Mouse (Mus musculus) NIH3T3 (cell line): Measurements from ENCODE around the gene Golgb1.
A peak's percentile ranks its signal among the peaks of the same experiment; 100 is the strongest.
"Not testable (repeated sequence)": the region's sequence is repeated elsewhere in the genome, so short reads cannot be mapped to it uniquely, and the experiment has no call there.

ENCODE experiments used
- DNase-seq: peaks from one replicate; pipeline ENCODE4 v3.0.0-alpha.2; 2012; ENCODE audit warnings: low read depth

Gene Golgb1

DNA sequence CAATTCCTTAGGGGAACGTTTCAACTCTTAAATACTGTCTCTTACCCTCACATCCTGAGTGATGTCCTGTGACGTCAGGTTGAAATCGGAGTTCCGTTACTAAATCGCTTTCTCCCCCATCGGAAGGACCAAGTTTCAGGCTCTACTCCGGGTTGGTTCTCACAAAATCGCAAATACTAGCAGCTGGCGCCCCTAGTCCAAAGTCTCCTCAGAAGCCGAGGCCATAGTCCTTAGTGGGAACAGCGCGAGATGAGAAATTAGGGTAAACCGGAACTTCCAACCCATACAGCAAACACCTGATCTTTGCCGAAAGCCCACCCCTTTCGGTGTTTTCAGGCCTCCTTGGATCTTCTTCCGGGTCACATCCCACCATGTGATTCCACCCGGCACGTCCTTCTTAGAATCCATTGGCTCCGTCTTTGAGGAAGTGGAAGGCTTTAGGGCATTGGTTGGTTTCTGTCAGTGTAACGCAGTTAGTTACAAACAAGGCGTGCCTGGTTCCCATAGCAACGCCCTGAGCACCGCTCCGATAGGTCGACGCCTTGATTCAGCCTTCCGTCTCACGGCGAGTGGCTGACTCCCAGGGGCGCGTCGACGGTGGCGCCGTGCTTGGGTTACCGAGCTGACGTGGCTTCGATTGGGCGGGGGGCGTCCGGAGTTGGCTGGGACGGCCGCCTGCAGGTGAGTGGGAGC, at the start of gene Golgb1, which contains the start of gene Eaf2:
Gene Golgb1, plus strand, starts transcription at position 558 of the 693 bp plus-strand sequence.
Gene Eaf2, minus strand, starts transcription at position 421 of the 693 bp plus-strand sequence.
- DNase-seq = peak; percentile 98

DNA sequence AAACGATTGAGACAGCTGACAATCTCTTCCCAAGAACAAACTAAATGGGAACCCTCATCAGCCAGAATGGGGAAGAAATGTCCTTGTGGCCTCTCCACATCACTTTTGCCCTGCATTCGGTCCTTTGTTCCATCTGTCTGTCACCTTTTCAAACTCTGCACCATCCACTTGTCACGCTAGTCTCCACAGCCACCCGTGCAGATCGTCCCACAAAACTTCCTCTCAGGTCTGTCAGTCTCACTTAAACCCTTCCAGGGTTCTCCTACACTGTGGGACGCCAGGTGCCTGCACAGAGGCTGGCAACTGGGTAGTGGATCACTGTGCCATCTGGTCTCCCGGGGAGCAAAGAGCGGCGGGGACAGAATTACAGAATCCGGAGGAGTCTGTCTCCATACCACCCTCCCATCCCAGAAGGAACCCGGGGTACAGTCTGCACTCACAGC, 47.3 kb upstream of the Golgb1 start:
- no peak for DNase-seq

DNA sequence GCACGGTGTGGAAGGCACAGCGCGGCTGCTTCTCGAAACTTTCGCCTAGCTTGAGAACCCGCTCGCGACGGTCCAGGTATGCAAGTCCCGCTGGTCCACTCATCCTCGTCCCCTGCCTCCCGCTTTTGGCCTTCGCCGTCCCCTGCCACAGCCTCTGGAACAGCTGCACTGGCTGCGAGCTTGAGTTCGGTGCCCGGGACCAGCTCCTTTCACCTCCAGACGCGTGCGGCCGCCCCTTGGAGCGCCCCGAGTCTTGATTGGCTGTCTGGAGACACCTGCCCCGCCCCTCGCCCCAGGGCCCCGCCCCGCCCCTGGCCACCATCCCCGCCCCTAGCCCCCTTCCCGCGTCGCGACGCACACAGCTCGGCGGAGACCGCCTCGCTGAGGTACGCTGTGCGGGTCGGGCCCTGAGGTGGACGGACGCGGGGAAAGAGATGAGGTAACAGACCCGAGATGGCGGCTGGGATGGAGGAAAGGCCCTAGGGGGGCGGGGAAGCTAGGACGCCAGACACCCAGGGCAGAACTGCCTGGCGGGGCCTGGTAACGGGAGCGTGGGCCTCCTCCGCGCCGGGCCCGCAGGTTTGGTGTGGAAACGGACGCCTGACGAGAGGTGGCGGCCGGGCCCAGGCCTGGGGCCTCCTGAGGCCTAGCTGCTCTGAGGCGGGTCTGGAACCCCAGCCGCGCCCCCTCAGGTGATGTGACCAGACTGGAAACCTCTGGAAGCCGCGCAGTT, 46.7 kb upstream of the Golgb1 start, which contains the start of gene Iqcb1:
Gene Iqcb1, plus strand, starts transcription at position 332 of the 733 bp plus-strand sequence.
- DNase-seq = peak; percentile 81

DNA sequence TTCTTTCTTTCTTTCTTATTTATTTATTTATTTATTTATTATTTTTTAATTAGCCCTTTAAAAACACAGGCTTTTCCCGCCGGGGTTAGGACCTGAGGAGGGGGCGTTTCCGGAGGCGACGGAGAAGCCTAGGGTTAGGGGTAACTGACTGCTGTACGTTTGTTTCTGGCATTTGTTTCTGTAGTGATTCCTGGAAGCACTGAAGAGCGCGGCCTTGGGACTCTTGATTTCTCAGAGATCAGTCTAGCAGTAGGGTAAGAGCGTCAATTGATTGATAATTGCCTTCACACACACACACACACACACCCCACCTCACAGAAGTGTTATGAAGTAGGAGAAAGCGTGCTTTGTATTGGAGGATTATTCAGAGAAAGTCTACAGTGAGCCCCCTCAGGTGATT, 46.1 kb upstream of the Golgb1 start:
- DNase-seq = peak; percentile 5

DNA sequence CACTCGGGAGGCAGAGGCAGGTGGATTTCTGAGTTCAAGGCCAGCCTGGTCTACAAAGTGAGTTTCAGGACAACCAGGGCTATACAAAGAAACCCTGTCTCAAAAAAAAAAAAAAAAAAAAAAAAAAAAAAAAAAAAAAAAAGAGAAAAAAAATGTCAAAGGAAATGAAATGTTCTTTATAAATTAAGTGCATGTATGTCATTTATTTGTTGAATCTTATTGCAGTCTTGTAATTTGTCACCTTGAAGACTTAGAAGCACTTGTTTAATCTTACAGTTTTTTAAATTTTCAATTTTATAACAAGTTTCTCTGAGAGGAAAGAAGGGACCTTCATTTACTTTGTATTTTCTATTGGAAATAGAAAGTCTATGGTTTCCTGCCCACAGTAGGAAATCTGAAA, 28.0 kb upstream of the Golgb1 start:
- DNase-seq = not testable (repeated sequence)

DNA sequence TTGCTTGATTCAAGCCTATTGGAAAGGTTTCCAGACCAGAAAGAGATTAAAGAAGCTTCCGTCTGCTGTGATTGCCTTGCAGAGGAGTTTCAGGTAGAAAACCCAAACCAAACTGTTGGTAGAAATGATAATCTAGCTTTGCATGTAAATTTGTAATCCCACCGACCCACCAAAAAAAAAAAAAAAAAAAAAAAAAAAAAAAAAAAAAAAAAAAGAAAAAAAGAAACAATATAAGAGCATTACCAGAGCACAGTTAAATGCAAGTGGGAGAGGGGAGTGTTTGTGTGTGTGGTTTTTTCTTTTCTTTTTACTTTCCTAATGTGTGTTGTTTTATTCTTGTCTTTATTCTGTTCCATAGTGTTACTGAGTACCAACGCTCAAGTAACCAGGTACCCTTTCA, 23.7 kb upstream of the Golgb1 start:
- no peak for DNase-seq

DNA sequence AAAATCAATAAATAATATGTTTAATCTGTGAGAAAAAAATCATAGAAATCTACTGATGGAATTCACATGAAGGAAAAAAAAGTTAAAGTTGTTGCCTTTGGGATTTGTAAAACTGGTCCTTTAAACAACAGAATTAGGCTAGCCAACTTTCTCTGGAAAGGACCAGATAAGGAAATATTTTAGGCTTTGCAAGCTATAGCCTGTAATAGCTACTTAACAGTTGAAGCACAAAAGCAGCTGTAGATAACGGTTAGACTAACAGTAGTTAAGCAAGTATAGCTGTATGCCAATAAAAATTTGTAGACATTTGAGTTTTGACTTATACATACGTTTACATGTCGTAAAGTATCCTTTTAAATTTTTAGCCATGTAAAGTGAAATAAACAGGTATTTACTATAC, 11.4 kb upstream of the Golgb1 start:
- no peak for DNase-seq

DNA sequence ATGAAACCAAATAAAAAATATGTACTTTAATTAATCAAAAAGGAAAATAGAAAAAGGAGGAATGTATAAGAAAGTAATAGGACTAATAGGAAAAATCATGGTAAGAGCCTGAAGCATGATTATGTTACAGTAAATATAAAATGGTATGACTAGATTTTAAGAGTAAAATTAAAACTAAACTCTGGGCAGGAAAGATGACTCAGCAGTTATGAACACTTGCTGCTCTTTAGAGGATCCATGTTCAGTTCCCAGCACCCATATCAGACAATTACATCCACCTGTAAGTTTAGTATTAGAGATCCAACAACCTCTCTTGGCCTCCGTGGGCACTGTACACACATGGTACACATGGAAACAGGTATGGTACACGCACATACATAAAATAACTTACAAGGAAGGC, 5.5 kb upstream of the Golgb1 start:
- DNase-seq = no peak

DNA sequence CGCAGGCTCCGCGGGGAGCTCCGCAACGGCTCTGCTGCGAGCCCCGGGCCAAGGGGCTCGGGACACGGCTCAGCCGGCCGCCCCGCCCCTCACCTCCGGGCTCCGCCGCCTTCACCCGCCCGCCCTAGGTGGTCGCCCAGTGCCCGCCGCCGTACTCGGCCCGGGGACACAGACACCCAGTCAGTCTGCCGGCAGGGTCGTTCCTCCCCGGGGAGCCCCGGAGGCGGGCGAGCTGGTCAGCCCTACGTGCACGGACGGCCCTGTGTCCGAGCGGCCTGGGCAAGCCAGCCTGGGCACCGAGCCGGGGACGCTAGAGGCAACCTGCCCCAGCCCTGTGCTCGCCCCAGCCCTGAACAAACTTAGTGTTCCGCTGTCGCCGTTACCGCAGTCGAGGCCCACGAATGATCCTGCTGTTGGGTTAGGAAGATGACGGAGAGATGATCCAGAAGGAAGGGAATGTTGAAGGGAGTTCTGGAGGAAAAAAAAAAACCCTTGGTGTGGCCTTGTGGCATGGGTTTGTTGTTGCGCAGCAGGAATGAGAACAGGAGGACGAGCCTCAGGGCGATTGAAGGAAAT, 424 bp downstream of the Golgb1 start:
- DNase-seq = peak; percentile 57

DNA sequence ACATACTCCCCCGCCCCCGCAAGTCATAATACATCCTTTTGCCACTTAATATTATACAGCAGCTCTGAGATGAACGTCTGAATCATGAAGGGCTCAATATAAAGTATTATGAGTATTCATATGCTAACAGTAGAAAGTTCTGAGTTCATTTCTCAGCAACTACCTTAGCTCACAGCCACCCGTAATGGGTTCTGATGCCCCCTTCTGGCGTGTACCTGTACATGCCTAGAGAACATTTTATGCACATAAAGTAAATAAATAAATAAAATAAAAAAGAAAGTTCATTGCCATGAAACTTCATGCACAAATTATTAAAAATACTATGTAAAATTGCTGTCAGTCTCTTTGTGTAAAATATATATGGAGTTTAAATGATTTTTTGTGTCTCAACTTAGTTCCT, 2.4 kb downstream of the Golgb1 start:
- peak; percentile 34 for DNase-seq

DNA sequence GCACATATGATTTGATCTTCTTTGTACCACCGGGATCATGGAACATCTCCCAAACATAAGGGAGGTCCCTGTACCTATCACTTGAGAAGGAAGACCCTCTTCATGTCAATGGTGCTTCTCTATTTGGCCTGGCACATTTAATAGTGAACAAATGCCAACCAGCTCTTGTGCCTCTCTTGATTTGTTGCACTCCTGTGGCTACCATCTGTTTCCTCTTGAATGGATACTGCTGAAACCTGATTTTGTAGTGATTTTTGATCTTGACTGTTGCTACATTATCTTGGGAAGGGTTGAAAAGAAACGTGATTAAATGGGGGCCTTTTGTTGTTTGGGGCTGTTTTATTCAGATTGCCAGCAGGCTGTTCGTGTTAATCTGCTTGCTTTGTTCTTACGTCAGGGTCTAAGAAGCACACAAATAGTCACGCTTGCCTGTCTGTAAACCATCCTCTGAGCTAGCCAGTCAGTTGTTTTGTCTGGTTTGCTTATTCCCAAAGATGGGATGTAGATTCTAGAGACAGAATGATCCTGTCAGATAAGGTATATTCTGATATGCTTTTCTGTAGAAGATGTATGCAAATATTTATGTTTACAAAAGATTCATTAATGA, 7.9 kb downstream of the Golgb1 start:
- no peak for DNase-seq

DNA sequence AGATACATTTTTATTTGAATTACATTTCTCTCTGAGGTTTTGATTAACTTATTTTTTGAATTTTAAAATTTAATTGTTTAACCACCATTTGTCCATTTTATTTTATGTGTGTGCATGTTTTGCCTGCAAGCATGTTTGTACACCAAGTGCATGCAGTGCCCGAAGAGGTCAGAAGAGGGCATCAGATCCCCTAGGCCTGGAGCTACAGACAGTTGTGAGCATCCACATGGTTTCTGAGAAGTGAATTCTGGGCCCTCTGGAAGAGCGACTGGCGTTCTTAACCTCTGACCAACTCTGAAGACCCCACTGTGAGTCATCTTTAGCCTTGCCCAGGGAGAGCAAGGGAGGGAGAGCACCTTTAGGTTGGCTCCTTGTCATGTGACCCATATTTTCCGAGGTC, 9.9 kb downstream of the Golgb1 start:
- DNase-seq = peak; percentile 25

DNA sequence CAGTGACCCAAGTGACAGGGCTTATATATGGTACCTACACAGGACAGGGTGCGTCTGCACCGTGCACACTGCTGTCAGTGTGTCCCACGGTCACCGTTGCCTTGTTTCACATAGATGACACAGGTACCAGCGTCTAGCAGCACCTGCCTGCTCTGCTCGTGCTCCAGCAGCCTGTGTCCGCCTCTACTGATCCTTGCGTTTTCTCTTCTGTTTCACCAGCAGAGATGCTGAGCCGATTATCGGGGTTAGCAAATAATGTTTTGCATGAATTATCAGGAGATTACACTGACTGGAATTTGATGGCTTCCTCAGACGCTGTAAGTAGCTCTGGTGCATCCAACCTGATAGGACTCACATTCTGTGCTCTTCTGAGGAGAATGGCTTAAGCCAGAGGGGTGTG, 11.0 kb downstream of the Golgb1 start:
- DNase-seq = no peak

DNA sequence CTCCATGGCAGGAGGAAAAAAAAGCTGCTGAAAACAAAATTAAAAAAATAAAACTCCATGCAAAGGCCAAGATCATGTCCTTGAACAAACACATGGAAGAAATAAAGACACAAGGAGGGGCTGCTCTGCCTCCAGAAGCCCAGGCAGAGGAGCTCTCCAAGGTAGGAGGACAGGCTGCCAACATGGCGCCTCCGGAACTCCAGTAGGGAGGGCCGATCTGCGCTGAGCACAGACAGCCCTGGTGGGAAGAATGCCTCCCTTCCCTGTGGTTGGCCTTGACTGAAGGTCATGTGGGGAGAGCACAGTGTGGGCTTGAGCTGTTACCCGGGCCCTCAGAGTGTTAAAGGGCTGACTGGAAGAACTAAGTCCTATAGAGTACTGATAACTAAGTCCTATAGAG, 12.6 kb downstream of the Golgb1 start:
- peak; percentile 8 for DNase-seq

DNA sequence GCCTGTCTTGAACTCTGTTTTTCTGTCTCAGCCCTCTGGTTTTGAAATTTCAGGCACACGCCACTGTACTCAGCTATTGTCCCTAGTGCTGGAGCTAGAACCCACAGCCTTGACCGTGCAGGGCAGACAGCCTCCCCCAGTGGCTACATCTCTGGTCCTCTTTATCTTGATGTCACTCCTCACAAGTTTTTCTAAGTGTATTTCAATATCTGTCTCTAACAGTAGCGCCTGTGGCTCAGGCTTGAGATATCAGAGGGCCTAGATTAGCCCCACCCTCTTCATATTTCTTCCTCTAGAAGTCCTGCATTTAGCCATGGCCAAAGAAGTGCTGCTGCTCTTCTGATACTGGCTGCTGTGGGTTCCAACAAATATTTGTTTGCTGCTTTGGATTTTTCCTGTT, 15.6 kb downstream of the Golgb1 start:
- DNase-seq = no peak

DNA sequence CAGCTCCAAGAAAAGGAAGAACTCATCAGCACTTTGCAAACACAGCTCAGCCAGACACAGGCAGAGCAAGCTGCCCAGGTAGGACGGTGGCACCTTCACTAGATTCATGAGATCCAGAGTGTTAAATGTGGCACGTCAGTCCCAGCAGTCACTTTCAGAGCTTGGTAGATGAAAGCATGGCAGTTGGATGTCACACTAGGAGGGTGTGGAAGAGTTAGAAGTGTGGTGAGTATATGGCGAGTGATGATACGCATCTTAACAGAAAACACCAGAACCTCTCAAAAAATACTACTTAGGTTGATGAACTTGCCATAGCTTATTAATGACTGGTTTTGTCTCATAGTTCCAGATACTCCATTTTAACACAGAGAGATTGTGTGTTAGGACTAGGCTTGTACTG, 16.5 kb downstream of the Golgb1 start:
- DNase-seq = no peak

DNA sequence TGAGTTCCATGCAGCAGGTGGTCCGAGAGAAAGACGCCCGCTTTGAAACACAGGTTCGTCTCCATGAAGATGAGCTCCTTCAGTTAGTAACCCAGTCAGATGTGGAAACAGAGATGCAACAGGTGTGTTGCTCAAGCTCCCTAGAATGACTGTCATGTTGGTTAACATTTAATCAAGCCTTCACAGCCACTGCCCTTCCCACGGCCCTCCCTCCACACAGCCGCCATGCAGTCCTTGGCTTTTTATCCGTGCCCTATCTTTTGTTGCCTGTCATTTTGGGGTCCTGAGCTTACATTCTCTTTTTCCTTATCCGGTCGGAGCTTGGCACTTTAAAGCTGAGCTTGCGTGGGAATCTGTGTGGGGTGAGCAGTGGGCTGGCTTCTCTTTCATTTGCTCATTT, 18.4 kb downstream of the Golgb1 start:
- DNase-seq = no peak

DNA sequence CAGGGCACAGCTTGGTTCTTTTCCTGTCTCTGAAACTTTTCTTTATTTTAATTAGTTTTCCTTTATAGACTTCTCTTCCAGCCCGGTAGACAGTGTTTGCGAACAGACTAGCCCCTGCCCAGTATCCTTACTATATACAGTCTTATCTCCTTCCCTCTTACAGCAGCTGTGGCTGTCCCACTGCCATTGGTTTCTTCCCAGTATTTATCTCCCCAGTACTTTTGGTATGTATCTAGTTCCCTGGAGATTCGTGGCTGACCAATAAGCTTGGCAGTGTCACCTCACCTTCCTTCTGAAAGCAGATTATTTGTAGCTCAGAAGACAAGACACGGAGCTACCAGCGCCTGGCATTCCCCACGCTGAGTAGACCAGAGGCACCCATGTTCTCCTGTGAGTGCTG, 21.8 kb downstream of the Golgb1 start:
- DNase-seq = no peak

DNA sequence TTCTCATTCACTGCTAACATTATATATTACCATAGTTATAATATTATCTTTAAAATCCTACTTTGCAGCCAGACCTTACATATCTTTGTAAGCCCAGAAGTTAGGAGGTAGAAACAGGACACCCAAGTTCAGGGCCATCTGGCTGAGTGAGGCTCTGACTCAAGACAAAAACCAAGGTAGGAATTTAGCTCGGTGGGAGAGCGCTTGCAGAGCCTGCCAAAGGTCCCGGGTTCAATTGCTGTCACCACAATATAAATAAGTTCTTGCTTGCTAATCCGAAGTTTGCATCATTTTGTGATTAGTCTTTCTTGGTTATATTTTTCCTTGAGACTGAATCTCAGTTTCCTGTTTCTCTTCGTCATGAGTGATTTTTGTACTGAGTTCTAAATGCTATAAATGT, 28.2 kb downstream of the Golgb1 start:
- DNase-seq = no peak

DNA sequence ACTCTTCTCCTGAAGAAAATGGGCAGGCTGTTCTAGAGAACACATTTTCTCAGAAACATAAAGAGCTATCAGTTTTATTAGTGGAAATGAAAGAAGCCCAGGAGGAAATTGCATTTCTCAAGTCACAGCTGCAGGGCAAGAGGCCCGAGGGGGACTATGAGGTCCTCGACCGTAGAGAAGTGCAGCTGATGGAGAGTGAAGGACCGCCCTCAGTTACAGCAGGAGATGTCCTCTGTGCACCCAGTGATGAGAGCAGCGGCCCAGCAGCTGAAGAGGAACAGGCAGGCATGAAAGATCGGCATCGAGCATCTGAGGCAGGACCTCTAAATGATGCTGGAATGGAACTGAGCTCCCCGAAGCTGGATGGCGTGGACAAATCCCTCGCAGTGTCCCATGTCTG, 37.0 kb downstream of the Golgb1 start:
- no peak for DNase-seq

DNA sequence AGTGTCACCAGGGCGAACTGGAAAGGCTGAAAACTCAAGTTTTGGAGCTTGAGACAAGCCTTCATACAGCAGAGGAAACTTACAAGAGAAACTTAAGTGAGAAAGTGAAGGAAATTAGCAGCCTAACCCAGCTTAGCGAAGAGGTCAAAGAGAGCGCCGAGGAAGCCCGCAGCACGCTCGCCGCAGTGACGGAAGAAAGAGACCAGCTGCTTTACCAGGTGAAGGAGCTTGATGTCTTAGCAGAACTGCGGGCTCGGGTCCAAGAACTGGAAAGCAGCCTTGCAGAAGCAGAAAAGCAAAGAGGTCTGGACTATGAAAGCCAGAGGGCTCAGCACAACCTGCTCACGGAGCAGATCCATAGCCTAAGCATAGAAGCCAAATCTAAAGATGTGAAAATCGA, 37.4 kb downstream of the Golgb1 start:
- DNase-seq = no peak

DNA sequence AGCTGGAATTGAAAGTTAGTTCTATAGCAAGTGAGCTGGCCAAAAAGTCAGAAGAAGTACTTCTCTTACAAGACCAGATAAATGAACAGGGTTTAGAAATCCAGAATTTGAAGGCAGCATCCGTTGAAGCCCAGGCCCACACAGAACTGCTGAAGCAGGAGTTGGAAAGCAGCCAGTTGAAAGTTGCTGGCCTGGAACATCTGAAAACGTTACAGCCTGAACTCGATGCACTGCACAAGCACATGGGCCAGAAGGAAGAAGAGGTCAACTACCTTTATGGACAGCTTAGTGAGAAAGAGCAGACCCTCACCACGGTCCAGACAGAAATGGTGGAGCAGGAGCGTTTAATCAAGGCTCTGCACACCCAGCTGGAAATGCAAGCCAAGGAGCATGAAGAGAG, 39.3 kb downstream of the Golgb1 start:
- no peak for DNase-seq

DNA sequence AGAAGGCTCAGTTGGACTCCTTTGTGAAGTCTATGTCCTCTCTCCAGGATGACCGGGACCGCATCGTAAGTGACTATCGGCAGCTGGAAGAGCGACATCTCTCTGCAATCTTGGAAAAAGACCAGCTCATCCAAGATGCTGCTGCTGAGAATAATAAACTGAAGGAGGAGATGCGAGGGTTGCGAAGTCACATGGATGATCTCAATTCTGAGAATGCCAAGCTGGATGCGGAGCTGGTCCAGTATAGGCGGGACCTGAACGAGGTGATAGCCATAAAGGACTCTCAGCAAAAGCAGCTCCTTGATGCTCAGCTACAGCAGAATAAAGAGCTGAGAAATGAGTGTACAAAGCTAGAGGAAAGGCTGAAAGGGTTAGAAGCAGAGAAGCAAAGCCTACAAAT, 43.6 kb downstream of the Golgb1 start:
- DNase-seq = no peak
